Mouse (Mus musculus) G1E (cell line): ENCODE measurements around the gene 1700024G13Rik.

Source experiments
- CTCF ChIP-seq: IDR thresholded peaks from 2 replicates; pipeline ENCODE4 v1.5.1; 2012; ENCODE audit warnings: low read depth, low read length, inconsistent platforms, mixed read lengths
- GATA1 ChIP-seq: IDR thresholded peaks from 2 replicates; pipeline ENCODE4 v1.6.1; 2012; ENCODE audit warnings: borderline replicate concordance, low read length, inconsistent platforms, mixed read lengths

- TF ChIP-seq CTCF (no peak), GATA1 (no peak)
Observed at GRCm38 (mm10) chr14:32437352-32437793, 49.2 kb upstream of the 1700024G13Rik start.
